Mouse (Mus musculus): ENCODE data around the gene Gpt2. TPM values are rescaled to one million over a fixed set of nuclear protein-coding genes. Genes with fewer than 3 reads are reported as not detected.

Gene Gpt2
- polyA plus RNA-seq, 1 experiment, result 34.2 TPM

DNA sequence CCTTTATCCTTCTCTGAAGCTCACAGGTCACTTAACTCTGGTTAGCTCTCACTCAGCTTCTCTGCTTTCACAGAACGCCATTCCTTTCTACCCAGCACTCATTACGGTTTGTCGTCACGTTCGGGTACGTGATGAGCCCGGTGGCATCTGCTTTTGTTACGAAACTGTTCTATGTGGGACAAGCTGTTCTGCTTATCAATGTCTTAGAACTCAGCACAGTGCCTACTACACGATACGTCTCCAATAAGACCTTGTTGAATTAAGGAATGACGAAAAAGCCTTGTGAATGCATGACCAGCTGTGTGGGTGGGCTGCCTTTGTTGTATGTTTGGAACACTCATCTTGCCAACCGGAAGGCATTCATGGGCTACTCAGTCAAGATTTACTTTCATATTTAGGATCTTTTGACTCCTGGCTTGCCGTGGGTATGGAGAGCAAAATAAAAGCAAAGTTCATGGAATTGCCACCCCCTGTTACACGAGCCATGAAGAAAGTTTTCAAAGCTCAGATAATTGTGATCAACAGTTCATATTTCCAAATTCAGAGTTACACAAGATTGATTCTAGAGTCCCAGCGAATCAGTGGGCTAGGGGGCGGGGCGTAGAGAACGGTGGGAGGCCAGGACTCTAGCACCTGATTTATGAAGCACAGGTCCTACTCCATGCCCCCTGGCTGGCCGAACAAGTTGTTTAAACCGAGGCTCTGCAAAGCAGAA, 4.3 kb upstream of the Gpt2 start:
- no peak for TF ChIP-seq CTCF (IDR thresholded peaks at IDR 0.05; ENCODE audit: borderline replicate concordance, extremely low read depth, insufficient read depth, insufficient read length)
- TF ChIP-seq POLR2A (IDR thresholded peaks at IDR 0.05; ENCODE audit: borderline replicate concordance, extremely low read depth, insufficient read depth, insufficient read length, poor library complexity, severe bottlenecking), result no peak
- DNase-seq (ENCODE audit: low read depth), result no peak

DNA sequence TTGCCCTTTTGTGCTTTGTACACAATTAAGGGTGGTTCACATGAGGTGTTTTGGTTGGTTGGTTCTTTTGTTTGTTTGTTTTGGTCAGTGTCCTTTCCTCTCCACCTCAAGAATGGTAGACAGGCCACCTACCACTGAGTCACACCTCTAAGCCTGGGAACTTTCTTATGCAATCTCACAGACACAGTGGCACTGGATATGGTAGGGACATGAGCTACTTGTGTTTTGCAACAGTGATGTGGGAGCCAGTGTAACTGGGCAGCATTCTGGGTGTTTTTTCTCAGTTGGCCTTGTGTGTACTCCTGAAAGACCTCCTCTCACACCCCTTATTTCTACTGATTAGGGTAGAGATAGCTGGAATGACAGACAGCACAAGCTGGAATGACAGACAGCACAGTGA, 3.7 kb upstream of the Gpt2 start:
- DNase-seq (ENCODE audit: low read depth), result no peak
- TF ChIP-seq CTCF (IDR thresholded peaks at IDR 0.05; ENCODE audit: borderline replicate concordance, extremely low read depth, insufficient read depth, insufficient read length) (no peak), POLR2A (IDR thresholded peaks at IDR 0.05; ENCODE audit: borderline replicate concordance, extremely low read depth, insufficient read depth, insufficient read length, poor library complexity, severe bottlenecking) (no peak)

DNA sequence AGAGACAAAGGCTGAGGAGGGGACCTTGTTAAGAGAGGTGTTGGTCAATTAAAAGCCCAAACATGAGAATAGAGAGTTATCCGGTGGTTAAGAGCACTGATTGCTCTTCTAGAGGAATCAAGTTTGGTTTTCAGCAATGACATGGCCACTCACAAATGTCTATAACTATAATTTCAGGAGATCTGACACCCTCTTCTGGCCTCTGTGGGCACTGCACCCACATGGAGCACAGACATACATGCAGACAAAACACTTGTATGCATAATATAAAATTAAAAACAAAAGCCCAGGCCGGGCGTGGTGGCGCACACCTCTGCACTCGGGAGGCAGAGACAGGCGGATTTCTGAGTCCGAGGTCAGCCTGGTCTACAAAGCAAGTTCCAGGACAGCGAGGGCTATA, 2.8 kb upstream of the Gpt2 start:
- TF ChIP-seq CTCF (IDR thresholded peaks at IDR 0.05; ENCODE audit: borderline replicate concordance, extremely low read depth, insufficient read depth, insufficient read length) (no peak), POLR2A (IDR thresholded peaks at IDR 0.05; ENCODE audit: borderline replicate concordance, extremely low read depth, insufficient read depth, insufficient read length, poor library complexity, severe bottlenecking) (no peak)
- no peak for DNase-seq (ENCODE audit: low read depth)

DNA sequence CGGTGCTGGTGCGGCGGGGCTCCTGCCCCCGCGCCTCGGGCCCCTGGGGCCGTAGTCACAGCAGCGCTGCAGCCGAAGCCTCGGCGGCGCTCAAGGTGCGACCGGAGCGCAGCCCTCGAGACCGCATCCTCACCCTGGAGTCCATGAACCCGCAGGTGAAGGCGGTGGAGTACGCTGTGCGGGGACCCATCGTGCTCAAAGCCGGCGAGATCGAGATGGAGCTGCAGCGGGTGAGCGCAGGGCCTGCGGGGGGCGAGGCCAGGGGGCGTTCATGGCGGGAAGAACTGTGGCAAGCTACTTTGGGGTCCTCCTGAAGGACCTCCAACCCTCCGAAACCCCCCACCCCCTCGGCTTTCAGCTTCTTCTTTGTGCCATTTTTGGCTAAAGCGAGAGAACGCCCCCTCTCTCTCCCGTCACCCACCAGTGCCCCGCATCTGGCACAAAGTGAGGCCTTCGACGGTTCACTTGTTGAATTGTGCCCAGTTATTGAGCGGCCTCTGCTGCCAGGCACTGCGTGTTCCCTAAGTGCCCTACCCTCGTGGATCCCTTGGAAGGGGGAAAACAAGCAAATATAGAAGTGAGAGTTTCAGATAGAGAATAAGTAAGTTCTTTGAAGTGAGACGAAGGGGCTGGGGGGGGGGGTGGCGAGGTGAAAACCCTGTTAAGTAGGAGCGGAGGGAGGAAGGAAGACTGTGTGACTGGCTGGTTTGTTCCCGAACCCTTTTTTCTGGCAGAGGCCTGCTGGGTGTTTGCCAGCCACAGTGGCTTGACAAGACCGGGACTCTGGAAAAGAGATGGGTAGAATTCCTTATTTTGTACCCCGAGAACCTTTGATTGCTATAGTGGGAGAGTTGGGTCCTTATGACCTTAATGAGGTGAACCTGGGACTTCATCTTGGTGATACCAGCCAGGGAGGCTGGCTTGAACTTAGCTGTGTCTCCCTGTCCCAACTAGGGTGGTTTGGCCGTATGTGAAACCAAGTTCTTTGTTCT, 860 bp downstream of the Gpt2 start:
- TF ChIP-seq POLR2A (IDR thresholded peaks at IDR 0.05; ENCODE audit: borderline replicate concordance, extremely low read depth, insufficient read depth, insufficient read length, poor library complexity, severe bottlenecking) (no peak), CTCF (IDR thresholded peaks at IDR 0.05; ENCODE audit: borderline replicate concordance, extremely low read depth, insufficient read depth, insufficient read length) (no peak)
- peak; percentile 69 for DNase-seq (ENCODE audit: low read depth)

DNA sequence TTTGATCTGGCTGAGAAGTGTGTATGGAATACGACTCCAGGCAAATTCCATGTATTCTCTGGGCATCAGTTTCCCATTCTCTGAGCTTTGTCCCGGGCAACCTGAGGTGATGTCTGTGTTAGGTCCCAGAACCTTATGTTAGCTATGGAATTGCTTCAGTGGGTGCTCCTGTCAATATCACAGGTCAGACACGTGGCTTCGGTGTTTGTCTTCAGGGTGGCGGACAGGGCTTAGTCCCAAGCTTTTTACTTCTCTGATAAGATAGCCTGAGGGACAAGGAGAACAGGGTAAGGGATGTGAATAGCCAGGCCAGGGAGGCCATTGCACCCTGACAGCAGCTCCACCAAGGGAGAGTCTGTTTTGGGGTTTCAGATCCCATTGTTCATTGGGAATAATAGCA, 3.7 kb downstream of the Gpt2 start:
- DNase-seq (ENCODE audit: low read depth), result no peak
- TF ChIP-seq POLR2A (IDR thresholded peaks at IDR 0.05; ENCODE audit: borderline replicate concordance, extremely low read depth, insufficient read depth, insufficient read length, poor library complexity, severe bottlenecking) (no peak), CTCF (IDR thresholded peaks at IDR 0.05; ENCODE audit: borderline replicate concordance, extremely low read depth, insufficient read depth, insufficient read length) (no peak)

DNA sequence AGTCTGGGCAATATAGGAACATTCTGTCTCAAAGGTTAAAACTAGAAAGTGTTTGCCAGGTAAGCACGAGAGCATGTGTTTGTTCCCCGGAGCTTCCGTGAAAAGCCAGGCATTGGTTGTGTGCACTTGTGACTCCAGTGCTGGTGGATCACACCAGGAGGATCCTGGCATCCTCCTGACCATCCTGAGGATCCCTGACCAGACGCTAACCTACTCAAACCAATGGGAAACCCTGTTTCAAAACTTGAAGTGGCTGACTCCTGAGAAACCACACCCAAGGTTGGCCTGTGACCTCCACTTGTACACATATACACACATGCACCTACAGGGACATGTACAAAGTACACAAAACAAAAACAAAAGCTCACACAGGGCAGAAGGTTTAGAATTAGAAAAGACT, 4.4 kb downstream of the Gpt2 start:
- TF ChIP-seq CTCF (IDR thresholded peaks at IDR 0.05; ENCODE audit: borderline replicate concordance, extremely low read depth, insufficient read depth, insufficient read length), result no peak
- TF ChIP-seq POLR2A (IDR thresholded peaks at IDR 0.05; ENCODE audit: borderline replicate concordance, extremely low read depth, insufficient read depth, insufficient read length, poor library complexity, severe bottlenecking), result no peak
- DNase-seq (ENCODE audit: low read depth), result no peak

DNA sequence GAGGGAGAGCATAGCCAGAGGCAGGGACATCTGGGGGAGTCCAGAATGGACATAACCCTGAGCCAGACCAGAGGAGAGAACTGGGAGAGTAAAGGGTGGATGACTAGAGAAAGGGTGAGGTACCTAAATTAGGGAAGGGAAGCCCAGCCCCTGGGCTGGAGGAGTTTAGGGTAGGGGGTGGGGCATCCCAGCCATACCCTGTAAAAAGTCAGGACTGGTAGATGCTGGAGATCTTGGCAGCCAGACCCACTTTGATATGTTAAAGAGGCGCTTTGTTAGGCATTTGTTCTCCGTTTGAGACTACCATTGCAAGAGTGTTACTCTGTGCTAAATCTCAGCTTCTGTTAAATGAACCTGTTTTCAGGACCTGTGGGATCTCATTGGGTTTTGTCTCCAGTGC, 6.2 kb downstream of the Gpt2 start:
- TF ChIP-seq POLR2A (IDR thresholded peaks at IDR 0.05; ENCODE audit: borderline replicate concordance, extremely low read depth, insufficient read depth, insufficient read length, poor library complexity, severe bottlenecking) (no peak), CTCF (IDR thresholded peaks at IDR 0.05; ENCODE audit: borderline replicate concordance, extremely low read depth, insufficient read depth, insufficient read length) (no peak)
- DNase-seq (ENCODE audit: low read depth), result peak; percentile 33

DNA sequence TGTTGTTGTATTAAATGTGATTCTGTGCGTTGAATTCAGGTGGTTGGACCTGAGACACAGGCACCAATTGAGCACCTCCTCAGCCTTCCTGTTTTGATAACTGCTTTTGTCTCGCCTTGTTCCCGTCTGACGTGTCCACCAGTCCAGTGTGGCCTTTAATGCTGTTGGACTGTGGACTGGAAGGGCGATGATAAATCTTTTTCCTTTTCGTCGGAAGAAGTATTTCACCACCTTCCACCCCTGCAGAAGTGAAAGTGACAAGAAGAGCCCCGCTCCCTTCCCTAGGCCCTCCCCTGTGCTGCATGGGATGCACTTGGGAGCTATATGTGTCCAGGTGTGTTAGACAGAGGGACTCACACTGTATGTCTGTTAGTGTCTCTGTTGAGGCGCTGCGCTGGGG, 8.1 kb downstream of the Gpt2 start:
- TF ChIP-seq CTCF (IDR thresholded peaks at IDR 0.05; ENCODE audit: borderline replicate concordance, extremely low read depth, insufficient read depth, insufficient read length) (no peak), POLR2A (IDR thresholded peaks at IDR 0.05; ENCODE audit: borderline replicate concordance, extremely low read depth, insufficient read depth, insufficient read length, poor library complexity, severe bottlenecking) (no peak)
- DNase-seq (ENCODE audit: low read depth), result no peak

DNA sequence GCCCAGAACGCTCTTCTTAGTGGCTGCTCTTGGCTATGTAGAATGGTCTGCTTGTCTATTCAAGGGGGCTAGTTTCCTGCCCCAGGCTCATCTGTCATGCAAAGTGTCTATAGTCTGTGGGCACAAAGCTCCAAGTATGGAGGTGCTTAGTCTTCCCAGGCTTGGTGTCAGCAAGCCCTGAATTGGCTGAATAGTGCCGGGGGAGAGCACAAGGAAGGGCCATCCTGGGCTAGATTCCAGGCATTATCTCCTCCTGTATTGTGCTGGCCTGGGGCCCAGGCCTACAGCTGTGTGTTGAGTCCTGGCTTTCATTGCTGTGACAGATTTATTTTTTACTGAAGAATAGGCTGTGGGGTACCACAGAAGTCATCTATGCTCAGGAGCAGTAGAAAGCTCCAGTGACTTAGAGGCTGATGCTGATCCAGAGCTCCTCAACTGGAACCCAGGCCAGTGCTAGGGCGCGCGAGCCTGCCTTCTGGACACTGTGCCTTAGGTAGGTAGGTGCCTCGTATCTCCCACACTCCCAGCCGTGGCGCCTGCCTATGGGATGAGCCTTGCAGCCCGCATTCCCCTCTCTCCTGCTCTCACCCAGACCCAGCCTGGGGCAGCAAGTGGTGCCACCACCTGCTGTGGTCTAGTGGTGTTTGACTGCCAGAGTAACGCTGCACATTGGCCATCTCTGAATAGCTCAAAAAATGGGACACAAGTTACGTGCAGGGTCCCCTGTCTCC, 8.7 kb downstream of the Gpt2 start:
- peak; percentile 85 for DNase-seq (ENCODE audit: low read depth)
- TF ChIP-seq POLR2A (IDR thresholded peaks at IDR 0.05; ENCODE audit: borderline replicate concordance, extremely low read depth, insufficient read depth, insufficient read length, poor library complexity, severe bottlenecking) (no peak), CTCF (IDR thresholded peaks at IDR 0.05; ENCODE audit: borderline replicate concordance, extremely low read depth, insufficient read depth, insufficient read length) (no peak)

DNA sequence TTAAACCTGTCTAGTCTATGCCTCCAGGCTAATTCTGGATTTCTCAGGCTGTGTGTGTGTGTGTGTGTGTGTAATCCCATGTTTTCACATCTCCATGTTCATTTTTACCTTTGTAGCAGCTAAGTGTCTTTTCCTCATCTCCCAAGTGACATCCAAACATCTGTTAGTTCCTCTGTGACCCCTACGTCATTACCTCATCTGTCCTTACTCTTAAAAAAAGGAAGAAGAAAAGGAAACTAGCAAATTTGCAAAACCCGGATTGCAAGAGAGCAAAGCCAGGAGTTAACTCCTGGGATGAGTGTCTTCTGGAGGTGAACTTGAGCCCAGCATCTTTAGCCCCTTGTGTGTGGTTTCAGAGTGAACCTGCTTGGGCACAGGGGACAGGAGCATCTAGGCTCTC, 10.0 kb downstream of the Gpt2 start:
- no peak for TF ChIP-seq CTCF (IDR thresholded peaks at IDR 0.05; ENCODE audit: borderline replicate concordance, extremely low read depth, insufficient read depth, insufficient read length)
- no peak for TF ChIP-seq POLR2A (IDR thresholded peaks at IDR 0.05; ENCODE audit: borderline replicate concordance, extremely low read depth, insufficient read depth, insufficient read length, poor library complexity, severe bottlenecking)
- no peak for DNase-seq (ENCODE audit: low read depth)

DNA sequence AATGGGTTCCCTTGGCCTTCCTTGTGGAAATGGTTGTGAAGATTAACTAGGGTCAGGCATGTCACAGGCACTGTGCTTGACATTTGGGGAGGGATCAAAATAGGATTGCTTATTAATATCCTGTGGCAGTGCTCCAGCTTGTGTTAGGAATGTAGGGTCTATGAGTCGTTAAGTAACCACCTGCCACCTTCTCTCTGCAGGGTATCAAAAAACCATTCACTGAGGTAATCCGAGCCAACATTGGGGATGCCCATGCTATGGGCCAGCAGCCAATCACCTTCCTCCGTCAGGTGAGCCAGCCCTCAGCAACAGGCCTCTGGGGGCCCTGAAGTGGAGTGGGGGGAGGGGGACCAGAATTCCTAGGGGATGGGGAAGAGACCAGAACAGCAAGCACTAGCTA, 10.7 kb downstream of the Gpt2 start:
- TF ChIP-seq CTCF (IDR thresholded peaks at IDR 0.05; ENCODE audit: borderline replicate concordance, extremely low read depth, insufficient read depth, insufficient read length) (no peak), POLR2A (IDR thresholded peaks at IDR 0.05; ENCODE audit: borderline replicate concordance, extremely low read depth, insufficient read depth, insufficient read length, poor library complexity, severe bottlenecking) (no peak)
- no peak for DNase-seq (ENCODE audit: low read depth)

Data from brain, embryonic 14.5 days (tissue).